Mouse (Mus musculus) E14TG2a.4 (cell line): ENCODE data around the gene Ins2.

Source experiments
- CTCF ChIP-seq: conservative IDR thresholded peaks from 2 replicates; pipeline ENCODE4 v1.5.1; 2014; ENCODE audit warnings: low read length
- NANOG ChIP-seq: IDR thresholded peaks from 2 replicates; pipeline ENCODE4 v1.6.1; 2014; ENCODE audit warnings: borderline replicate concordance, low read length, mixed read lengths
- POU5F1 ChIP-seq: IDR thresholded peaks from 2 replicates; pipeline ENCODE4 v1.6.1; 2014; ENCODE audit warnings: low read length, borderline replicate concordance

DNA sequence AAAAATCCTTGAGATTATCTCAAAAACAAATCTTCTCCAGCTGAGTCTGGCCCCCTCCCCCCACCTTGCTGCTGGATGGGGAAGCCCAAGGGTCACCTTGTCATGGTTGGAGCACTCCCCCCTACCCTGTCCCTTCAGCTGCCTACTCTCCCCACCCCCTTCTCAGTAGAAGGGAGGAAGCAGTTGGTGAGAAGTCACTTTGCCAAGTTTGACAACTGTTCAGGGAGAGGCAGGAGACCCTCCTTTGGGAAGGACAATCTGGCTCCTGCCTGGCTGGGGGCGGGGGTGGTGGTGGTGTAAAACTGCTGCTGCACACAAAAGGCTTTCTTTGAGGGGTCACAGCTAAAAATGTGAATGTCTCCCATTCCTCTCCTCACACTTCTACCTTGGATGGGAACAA is 74.9 kb downstream of the Ins2 start:
- no peak for TF ChIP-seq CTCF
- no peak for TF ChIP-seq NANOG
- no peak for TF ChIP-seq POU5F1
